Mouse (Mus musculus) kidney, adult 2 months (tissue): ENCODE measurements at regions not wholly inside any gene's neighbourhood (a gene's known extent, or its start where the extent isn't known, plus 50 kb on each side); places are given as distances from the start of the nearest gene placed in this dataset.

ENCODE experiments used
- DNase-seq: peaks from one replicate; pipeline ENCODE4 v3.0.0; 2021
- H3K27ac ChIP-seq: fragments of 200-500 bp; 2 replicates; pipeline ENCODE4 v1.5.1; 2012; ENCODE audit warnings: low read depth, low read length, control low read depth, inconsistent platforms; ENCODE audit not compliant: insufficient read depth
- H3K27me3 ChIP-seq: fragments of 200-500 bp; replicated peaks from 2 replicates; pipeline ENCODE4 v1.6.1; 2012; ENCODE audit warnings: mild to moderate bottlenecking, moderate library complexity, low read length, inconsistent platforms; ENCODE audit not compliant: control insufficient read depth, insufficient read depth
- H3K36me3 ChIP-seq: fragments of 200-500 bp; 2 replicates; pipeline ENCODE4 v1.6.1; 2012; ENCODE audit warnings: mild to moderate bottlenecking, moderate library complexity, low read length, inconsistent platforms; ENCODE audit not compliant: control insufficient read depth, insufficient read depth
- H3K4me1 ChIP-seq: fragments of 200-500 bp; 2 replicates; pipeline ENCODE4 v1.6.1; 2011; ENCODE audit warnings: low read length; ENCODE audit not compliant: control insufficient read depth, insufficient read depth
- H3K4me3 ChIP-seq: fragments of 200-500 bp; 2 replicates; pipeline ENCODE4 v1.5.1; 2011; ENCODE audit warnings: mild to moderate bottlenecking, low read depth, low read length, control low read depth; ENCODE audit not compliant: insufficient read depth
- CTCF ChIP-seq: fragments of 200-500 bp; conservative IDR thresholded peaks from 2 replicates; pipeline ENCODE4 v1.5.1; 2011; ENCODE audit warnings: low read depth, mild to moderate bottlenecking, control low read depth, low read length, moderate library complexity, mixed read lengths; ENCODE audit not compliant: insufficient read depth, insufficient read length
- POLR2A ChIP-seq: fragments of 200-500 bp; IDR thresholded peaks from one replicate; pipeline ENCODE4 v1.6.1; 2011; ENCODE audit warnings: low read depth, low read length, control low read depth
- WGBS: fragments of 180-500 bp; shearing (Covaris S2); methylation state at CpG from one replicate; pipeline ENCODE4 v1.1.7; 2018; 5-methylcytosine and 5-hydroxymethylcytosine counted together

GRCm38 (mm10) chr13:111950042-111950441 lies 141.2 kb upstream of the Map3k1 start:
- Histone ChIP-seq H3K4me3 (no peak overlapping the region), H3K27ac (no peak overlapping the region), H3K27me3 (no peaks in the 10 kb centered on the region), H3K36me3 (no peaks in the 10 kb centered on the region), H3K4me1 (no peaks in the 10 kb centered on the region)
- WGBS: 97% methylated on average over 1 of the region's 1 CpGs
- TF ChIP-seq CTCF (no peak), POLR2A (no peak)
- DNase-seq: no peak

GRCm38 (mm10) chr13:111953860-111954519 lies 145.2 kb upstream of the Map3k1 start:
- WGBS: 72% methylated on average over 8 of the region's 8 CpGs
- TF ChIP-seq POLR2A (no peak), CTCF (no peak)
- no peaks in the 10 kb centered on the region for H3K36me3 ChIP-seq
- DNase-seq: no peak
- no peaks in the 10 kb centered on the region for H3K27me3 ChIP-seq
- H3K4me3 ChIP-seq: no peak overlapping the region
- H3K27ac ChIP-seq: peak overlapping the region; percentile 85; the same call in 1 of the 2 replicates
- peaks cover 4% of the 10 kb centered on the region; the same call in 1 of the 2 replicates for H3K4me1 ChIP-seq

DNA sequence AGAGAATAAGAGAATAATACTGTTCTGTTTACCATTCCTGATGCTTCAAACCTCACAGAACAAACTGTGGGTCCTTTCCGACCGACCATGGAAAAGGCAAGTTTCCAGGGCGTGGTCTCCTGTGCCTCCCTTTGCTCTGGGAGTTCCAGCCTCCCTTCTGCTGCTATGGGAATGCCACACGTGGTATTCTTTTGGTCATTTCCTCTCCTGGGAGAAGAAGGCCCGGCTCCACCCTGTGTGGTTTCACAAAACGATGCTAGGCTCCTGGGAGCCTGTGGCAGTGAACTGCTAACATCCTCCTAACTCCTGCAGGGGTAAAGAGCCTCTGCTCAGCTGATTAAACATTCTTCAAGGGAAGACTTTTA lies 145.7 kb upstream of the Map3k1 start:
- Histone ChIP-seq H3K27me3 (no peaks in the 10 kb centered on the region), H3K4me3 (no peak overlapping the region), H3K27ac (peak overlapping the region; percentile 85; the same call in 1 of the 2 replicates), H3K36me3 (no peaks in the 10 kb centered on the region), H3K4me1 (peaks cover 4% of the 10 kb centered on the region; the same call in 1 of the 2 replicates)
- DNase-seq: peak; percentile 75
- 19% methylated on average over 6 of the region's 6 CpGs for WGBS
- TF ChIP-seq POLR2A (no peak), CTCF (no peak)

- DNase-seq: peak; percentile 27
- Histone ChIP-seq H3K27ac (no peak overlapping the region), H3K4me3 (no peak overlapping the region), H3K36me3 (no peaks in the 10 kb centered on the region), H3K27me3 (no peaks in the 10 kb centered on the region), H3K4me1 (peaks cover 14% of the 10 kb centered on the region)
- no peak for TF ChIP-seq CTCF
- no peak for TF ChIP-seq POLR2A
- 66% methylated on average over 3 of the region's 3 CpGs for WGBS
Measured at GRCm38 (mm10) chr13:111957118-111957517, 148.3 kb upstream of the Map3k1 start.

GRCm38 (mm10) chr13:111957674-111958273 lies 149.0 kb upstream of the Map3k1 start:
- Histone ChIP-seq H3K4me1 (peaks cover 16% of the 10 kb centered on the region), H3K4me3 (no peak overlapping the region), H3K27ac (peak overlapping the region; percentile 55), H3K36me3 (no peaks in the 10 kb centered on the region), H3K27me3 (no peaks in the 10 kb centered on the region)
- no peak for TF ChIP-seq POLR2A
- no peak for TF ChIP-seq CTCF
- no peak for DNase-seq
- WGBS: 87% methylated on average over 11 of the region's 11 CpGs

GRCm38 (mm10) chr13:111958421-111958820 lies 149.6 kb upstream of the Map3k1 start:
- Histone ChIP-seq H3K4me1 (peaks cover 16% of the 10 kb centered on the region), H3K4me3 (no peak overlapping the region), H3K36me3 (no peaks in the 10 kb centered on the region), H3K27ac (peak overlapping the region; percentile 62; the same call in 1 of the 2 replicates), H3K27me3 (no peaks in the 10 kb centered on the region)
- TF ChIP-seq CTCF (no peak), POLR2A (no peak)
- 89% methylated on average over 1 of the region's 1 CpGs for WGBS
- no peak for DNase-seq

DNA sequence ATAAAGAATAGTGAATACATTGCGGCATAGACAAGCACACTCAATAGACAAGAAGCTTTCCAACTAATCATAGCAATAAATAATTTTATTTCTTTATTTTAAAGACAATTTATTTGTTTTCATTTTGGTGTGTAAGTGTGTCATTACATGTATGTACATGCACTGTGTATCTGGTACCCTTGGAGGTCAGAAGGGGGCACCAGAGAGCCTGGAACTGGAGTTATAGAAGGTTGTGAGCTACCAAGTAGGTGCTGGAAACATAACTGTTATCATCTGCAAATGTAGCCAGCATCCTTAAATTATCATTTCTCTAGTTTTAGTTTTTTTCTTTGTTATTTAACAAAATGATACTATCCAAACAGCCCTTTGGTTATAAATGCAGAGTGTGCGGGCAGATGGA lies 151.2 kb upstream of the Map3k1 start:
- Histone ChIP-seq H3K4me3 (no peak overlapping the region), H3K27me3 (no peaks in the 10 kb centered on the region), H3K36me3 (no peaks in the 10 kb centered on the region), H3K4me1 (peaks cover 16% of the 10 kb centered on the region), H3K27ac (no peak overlapping the region)
- DNase-seq: no peak
- 99% methylated on average over 2 of the region's 2 CpGs for WGBS
- TF ChIP-seq POLR2A (no peak), CTCF (no peak)
